Mouse (Mus musculus) embryonic stem cell, embryonic (primary cell): ENCODE results near the gene Pacrg.

Experiments used
- CTCF ChIA-PET, 4 experiments: fragments of 300-600 bp in 2 of 4; fragments of 350-600 bp in 2 of 4; sonication (Branson Sonifier 250); formaldehyde crosslinking; loops; one replicate each; lab custom pipeline; 2022; ENCODE audit warnings: inconsistent platforms in 2 of 4; lab: Charles Lee
- POLR2A ChIA-PET, 4 experiments: fragments of 300-600 bp in 2 of 4; fragments of 350-600 bp in 2 of 4; sonication (Branson Sonifier 250); formaldehyde crosslinking; loops; one replicate each; lab custom pipeline; 2022; ENCODE audit warnings: antibody characterized with exemption in 4 of 4, inconsistent platforms in 1 of 4; lab: Charles Lee

The Pacrg gene

DNA sequence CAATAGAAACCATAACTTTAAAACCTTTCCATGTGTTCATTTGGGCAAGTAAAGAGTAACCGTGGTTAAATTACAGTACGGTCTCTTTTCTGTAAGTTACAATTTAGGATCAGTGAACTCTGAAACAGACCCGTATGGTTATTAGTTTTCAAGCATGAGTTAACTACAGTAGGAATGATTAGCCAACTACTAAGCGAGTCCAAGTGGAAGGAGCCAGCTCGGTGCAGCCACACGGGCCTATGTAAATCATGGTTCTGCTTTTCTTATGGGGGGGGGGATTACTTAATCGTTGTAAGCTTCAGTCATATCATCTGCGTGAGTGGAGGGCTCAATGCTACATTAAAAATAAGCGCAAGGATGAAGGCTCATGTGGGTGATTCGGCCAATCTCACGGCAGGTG lies 204.6 kb downstream of the Pacrg start:
- ChIA-PET CTCF (interaction anchor here in 2 of 4 experiments (0.6 to 1.0 kb wide), 2 partner anchors 33 to 1467 kb away, joined by 3 read pairs; no protein-coding TSS in a partner anchor), POLR2A (interaction anchor here in 1 of 4 experiments (0.6 to 0.7 kb wide), 2 partner anchors 121 to 145 kb away, joined by 3 read pairs; no protein-coding TSS in a partner anchor)

DNA sequence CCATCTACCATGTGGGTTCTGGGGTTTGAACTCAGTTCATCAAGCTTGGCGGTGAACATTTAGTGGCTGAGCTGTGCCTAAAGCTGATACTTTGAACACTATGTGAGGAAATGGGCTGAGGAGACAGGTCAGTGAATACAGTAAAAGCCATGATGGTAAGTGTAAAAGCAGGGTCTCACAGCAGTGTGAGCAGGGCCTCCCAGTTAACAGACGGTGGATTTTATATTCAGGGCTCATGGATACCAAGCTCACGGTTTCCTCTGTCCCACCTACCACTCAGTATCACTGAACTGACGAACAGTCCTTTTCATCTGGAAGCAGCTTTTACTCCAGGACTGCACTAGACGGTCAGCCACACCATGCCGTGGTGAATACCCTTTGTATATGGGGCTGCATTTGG lies 205.1 kb downstream of the Pacrg start:
- ChIA-PET CTCF (interaction anchor here in 2 of 4 experiments (0.6 to 1.0 kb wide), 2 partner anchors 32 to 1467 kb away, joined by 3 read pairs; no protein-coding TSS in a partner anchor), POLR2A (interaction anchor here in 1 of 4 experiments (0.6 kb wide), 1 partner anchor 145 kb away, joined by 3 read pairs; no protein-coding TSS in a partner anchor)

DNA sequence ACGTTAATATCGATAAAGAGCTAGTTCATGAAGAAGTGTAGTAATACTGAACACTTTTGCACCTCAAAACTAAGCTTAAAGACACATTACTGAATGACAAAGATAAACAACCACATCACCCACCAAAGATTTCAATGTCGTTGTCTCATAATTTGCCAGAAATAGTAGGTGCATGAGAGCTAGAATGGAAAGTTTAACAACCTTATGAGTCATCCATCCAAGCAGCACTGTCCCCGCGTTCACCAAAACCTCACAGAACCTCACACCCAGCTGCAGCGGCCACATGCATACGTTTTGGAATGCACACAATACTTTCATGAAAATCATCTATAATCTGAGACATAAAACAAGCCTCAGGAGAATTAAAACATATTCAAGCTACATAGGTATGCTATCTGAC lies 206.3 kb downstream of the Pacrg start:
- ChIA-PET POLR2A (no interaction called here), CTCF (no interaction called here)

DNA sequence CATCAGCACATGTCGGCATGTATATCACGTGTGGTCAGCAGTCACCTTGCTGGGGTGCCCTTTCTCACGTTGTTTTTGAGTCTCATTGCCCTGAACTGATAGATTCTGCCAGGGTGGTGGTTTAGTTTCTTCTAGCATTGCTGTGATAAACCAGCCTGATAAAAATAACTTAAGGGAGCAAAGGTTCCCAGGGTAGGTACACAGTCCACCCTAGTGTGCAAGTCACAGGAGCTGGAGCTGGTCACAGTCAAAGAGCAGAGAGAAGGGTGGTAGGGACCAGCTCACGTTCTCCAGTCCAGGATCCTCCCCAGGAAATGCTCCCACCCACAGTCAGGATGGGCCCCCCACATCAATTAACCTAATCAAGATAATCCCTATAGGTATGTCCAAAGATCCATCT lies 211.9 kb downstream of the Pacrg start:
- CTCF ChIA-PET, result no interaction called here
- POLR2A ChIA-PET, result no interaction called here

DNA sequence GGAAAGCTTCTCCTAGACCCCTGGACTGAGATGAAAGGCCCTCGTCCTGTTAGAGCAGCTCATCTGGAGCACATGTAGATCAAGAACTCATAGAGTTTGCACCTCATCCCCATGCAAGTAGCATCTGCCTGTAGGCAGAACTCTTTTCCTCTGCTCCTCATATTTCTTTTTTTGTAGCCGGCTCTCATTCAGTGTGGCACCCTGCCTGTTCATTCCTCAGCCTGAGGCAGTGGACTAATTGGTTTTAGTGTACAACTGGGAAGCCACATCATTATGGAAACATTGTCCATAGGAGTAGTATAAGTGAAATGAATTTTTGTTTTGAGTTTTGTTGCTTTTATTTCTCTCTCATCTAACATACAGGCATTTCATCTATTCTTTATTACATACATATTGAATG lies 212.6 kb downstream of the Pacrg start:
- CTCF ChIA-PET, result no interaction called here

DNA sequence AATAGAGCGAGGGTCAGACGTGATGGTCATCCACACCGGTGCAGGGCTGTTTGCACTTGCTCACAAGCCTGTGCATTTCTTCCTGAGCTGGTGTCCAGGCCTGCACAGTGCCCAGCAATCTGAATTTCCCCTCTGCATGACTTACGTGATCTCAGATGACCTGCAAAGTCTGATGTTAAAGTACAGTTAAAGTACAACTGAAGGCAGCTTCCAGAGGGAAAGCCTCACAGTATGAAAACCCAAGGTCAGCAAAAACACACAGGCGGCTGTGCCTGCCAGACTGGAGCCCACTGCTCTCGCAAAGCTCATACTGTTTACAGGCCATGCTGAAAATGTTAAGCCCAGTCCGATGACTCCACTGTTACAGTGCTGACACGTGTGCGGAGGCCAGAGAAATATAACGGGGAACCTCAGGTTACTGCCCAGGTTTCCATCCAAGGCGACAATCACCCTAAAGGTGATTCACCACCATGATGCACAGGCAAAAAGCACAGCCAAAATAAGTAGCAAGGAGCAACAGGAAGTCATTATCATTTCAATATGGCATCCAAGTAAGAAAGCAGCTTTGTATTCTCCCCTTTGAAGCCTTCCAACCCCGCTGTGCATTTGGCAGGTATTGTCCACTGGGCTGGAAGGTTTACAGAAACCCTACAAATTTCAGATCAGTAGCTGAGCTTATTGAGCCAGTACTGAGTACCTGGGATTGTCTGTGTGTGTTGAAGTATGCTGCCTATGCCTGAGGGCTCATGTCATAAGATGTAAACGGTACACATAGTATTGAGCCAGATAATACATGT lies 213.6 kb downstream of the Pacrg start:
- POLR2A ChIA-PET, result interaction anchor here in 1 of 4 experiments (0.6 kb wide), 1 partner anchor 371 kb away, joined by 3 read pairs; no protein-coding TSS in a partner anchor
- CTCF ChIA-PET, result no interaction called here

More for the DNA sequence above, 212.6 kb downstream of the Pacrg start:
- POLR2A ChIA-PET, result interaction anchor here in 1 of 4 experiments (0.6 kb wide), 1 partner anchor 1052 kb away, joined by 4 read pairs; no protein-coding TSS in a partner anchor

DNA sequence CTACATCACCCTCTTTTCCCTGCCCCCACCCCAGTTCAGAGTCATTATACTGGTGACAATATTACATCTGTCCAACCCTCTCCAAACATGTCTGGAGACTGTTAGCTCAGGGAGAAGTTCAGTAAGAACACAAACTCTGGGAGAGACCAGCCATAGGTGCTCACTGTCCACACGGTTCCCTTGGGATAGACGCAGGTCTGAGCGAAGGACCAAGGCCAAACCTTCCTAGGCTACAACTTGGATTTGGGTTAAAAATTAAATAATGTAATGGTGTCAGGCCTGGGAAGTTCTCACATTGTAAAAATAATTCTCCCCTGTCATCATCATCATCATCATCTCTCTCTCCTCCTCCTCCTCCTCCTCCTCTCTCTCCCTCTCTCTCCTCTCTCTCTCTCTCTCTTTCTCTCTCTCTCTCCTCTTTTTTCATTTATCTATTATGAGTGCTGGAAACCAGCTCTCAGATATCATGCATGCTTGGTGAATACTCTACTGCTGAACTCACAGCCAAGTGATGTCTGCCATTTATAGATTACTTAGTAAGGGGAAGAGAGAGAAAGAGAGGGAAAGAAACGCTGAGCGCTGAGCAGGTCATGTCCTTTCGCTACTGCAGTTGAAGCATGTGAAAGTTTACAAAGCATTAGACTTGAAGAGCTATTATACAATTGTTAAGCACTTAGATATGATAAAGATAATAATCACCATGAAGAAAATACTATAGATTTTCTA lies 215.2 kb downstream of the Pacrg start:
- POLR2A ChIA-PET, result interaction anchor here in 2 of 4 experiments (0.6 kb wide), 2 partner anchors 11 to 253 kb away, joined by 3 to 4 read pairs; no protein-coding TSS in a partner anchor
- CTCF ChIA-PET, result no interaction called here

DNA sequence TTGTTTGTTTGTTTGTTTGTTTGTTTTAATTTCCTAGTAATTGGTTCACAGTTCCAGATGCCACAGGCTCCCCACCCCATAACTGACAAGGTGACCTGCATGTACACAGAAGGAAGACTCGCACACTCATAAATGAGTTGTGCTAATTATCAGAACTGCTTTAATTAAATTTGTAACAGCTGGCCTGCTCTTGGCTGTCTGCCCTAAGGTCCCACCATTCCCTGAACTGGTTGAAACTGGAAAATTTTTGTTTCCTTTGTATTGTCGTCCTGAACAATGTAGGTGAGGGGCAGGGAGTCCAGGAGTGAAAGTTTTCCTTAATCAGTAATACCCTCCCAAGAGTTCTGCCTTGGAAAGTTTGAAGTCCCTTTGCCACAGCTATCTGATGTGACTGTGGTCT lies 219.5 kb downstream of the Pacrg start:
- CTCF ChIA-PET, result no interaction called here
- POLR2A ChIA-PET, result interaction anchor here in 1 of 4 experiments (0.7 kb wide), 1 partner anchor 987 kb away, joined by 9 read pairs; no protein-coding TSS in a partner anchor

DNA sequence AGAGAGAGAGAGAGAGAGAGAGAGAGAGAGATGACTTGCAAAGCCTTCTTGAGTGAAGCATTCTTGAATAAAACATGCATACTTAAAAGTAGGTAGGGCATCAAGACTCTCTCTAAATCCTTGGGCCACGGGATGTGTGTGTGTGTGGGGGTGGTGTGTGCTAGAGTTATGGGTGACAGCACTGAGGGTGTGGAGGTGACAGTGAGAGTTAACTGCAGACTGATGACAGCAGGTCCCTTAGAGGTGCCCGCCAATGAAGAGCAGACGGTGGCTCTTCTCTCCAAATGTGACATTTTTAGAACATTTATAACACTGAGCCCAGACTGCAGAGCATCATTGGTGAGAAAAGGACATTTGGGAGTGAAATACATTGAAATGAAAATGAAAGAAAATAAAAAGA lies 220.2 kb downstream of the Pacrg start:
- POLR2A ChIA-PET, result no interaction called here
- CTCF ChIA-PET, result no interaction called here

DNA sequence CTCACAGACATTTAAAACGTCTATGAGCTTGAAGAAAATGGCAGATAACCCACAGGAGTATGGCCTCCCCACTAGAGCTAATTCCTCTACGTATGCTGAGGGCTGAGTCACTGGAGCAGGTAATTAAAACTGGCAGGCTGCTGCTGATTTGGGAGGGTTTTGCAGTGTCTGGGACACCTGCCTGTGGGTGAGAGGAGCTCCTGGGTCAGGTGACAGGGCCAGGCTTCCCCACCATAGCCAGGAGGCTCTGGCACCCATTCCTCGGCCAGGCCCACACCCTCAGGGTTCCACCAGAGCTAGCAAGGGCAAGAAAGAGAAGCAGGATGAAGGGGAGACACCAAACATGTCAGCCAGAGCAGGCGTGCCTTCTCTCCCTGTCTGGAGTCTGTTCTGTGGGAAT lies 222.5 kb downstream of the Pacrg start:
- POLR2A ChIA-PET, result no interaction called here
- CTCF ChIA-PET, result no interaction called here

DNA sequence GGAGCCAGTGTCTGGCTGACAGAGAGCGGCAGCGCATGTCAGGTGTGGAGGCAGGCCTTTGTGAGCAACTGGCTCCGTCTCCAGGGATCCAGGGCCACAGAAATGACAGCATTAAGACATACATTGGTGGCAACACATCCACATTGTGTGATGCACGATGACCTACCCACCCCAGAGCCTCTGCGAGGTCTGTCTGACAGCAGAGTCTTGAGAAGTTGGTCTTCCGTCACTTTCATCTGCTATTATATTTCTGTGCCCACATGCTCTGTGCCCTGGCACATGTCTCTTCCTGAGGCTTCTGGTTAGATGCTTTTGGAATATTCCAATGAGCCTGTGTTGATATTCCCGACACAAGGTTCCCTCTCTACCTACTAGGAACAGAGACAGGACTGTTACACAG lies 224.5 kb downstream of the Pacrg start:
- CTCF ChIA-PET, result interaction anchor here in 1 of 4 experiments (0.6 kb wide), 1 partner anchor 1355 kb away, joined by 3 read pairs; no protein-coding TSS in a partner anchor

DNA sequence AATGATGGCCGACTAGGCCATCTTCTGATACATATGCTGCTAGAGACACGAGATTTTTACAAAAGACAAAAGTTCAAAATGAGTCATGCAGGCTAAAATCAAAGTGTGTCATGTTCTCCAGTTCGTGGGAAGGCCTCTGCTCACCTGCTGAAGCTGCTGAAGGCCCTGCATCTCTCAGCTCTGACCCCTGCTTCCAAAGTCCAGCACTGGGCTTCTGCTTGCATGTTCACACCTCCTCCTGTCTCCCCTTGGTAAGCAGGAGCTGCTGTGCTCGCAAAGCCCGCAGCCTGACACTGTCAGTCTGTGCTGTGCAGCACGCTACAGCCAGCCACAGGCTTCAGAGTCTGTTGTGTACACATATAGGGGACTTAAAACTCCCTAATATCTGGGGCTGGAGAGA lies 225.4 kb downstream of the Pacrg start:
- ChIA-PET CTCF (interaction anchor here in 1 of 4 experiments (0.5 kb wide), 1 partner anchor 114 kb away, joined by 3 read pairs; no protein-coding TSS in a partner anchor), POLR2A (interaction anchor here in 1 of 4 experiments (0.6 kb wide), 1 partner anchor 182 kb away, joined by 5 read pairs; no protein-coding TSS in a partner anchor)

More for the DNA sequence above, 224.5 kb downstream of the Pacrg start:
- POLR2A ChIA-PET, result interaction anchor here in 1 of 4 experiments (0.7 kb wide), 1 partner anchor 57 kb away, joined by 3 read pairs; no protein-coding TSS in a partner anchor

DNA sequence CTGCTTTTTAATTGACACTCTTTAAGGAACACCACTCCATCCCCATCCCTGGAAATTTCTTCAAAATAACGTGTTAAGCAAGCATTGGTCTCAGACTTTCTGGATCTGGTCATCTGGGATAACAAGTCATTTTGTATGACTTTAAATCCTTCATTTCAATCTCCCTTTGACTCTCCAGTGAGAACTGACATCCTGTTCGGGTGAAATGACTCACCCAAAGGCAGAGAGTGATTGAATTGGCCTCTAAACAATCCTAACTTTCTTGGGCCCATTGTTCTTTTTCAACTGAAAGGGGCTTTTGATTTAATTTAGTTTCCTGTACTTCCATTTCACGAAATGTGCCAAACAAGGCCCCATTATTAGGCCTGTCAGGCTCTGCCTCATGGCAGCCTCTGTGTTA lies 228.5 kb downstream of the Pacrg start:
- POLR2A ChIA-PET, result no interaction called here

DNA sequence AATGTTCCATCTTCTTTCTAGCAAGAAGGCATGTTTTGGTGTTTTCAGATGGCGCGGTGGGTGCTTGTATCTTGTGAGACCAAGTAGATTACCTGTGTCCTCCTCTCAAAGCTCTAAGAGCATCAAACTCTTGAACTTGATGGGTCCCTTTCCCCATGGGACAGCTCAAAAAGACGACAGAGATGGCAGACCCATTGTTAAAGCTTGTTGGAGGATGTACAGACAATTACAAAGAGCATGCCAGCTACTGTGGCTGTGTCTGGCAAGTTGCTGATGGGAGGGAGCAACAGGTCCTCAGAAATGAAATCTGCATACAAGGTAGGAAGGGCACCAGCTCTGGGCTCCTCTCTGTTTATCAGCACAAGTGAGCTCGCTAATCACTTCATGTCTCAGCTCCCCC lies 232.0 kb downstream of the Pacrg start:
- CTCF ChIA-PET, result no interaction called here

More for the DNA sequence above, 228.5 kb downstream of the Pacrg start:
- CTCF ChIA-PET, result no interaction called here

DNA sequence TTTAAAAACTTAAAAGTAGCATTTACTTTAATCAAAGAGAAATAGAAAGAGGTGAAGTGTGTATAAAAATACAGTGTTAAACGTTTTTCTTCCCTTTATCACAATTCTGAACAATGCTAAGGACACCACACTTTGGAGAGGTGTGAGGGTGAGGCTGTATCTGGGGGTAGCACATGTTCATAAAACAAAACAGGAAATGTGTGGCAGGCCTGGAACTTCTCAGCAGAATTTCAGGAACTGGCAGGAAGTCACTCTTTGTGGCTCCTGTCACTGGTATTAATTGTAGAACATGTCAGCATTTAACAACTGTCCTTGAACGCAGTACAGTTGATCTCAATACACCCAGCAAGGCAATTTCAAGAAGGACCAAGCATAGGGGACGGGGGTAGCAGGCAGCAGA lies 234.0 kb downstream of the Pacrg start:
- POLR2A ChIA-PET, result no interaction called here
- CTCF ChIA-PET, result no interaction called here

More for the DNA sequence above, 232.0 kb downstream of the Pacrg start:
- POLR2A ChIA-PET, result interaction anchor here in 1 of 4 experiments (0.6 kb wide), 1 partner anchor 107 kb away, joined by 4 read pairs; no protein-coding TSS in a partner anchor

DNA sequence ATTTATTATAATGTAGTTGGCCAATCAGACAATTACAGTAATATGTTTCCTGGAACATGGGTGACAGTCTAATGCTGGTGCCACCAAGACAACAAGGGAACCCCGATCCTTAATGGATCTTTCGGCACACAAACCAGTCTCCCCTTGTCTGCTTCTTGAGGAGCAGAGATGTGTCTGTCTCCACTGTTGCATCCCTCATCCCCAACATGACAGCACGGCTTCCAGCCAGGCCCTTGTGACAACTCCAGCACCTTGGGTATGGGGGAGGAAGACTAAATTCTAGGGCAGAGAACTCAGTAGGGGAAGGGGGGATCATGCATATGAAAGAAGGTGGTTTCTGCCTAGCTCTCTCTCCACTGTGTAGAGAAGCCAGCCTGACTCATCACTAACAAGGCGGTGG lies 242.4 kb downstream of the Pacrg start:
- ChIA-PET CTCF (no interaction called here), POLR2A (no interaction called here)

DNA sequence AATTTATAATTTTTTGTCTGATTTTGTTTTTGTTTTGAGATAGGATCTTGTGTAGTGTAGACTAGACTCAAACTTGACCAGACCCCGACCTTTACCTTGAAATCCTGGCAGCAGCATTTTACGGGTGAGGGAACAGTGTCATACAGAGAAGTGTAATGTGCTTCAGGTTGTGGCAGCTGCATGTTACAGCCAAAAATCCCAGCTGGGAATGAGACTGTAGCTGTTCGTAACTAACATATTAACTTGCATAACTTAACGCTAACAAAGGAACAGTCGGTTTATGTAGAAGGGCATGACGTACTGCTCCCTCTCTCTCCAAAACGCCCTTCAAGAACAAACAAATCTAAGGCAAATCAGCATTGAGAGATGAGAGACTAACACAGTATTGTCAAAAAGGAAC lies 250.5 kb downstream of the Pacrg start:
- ChIA-PET CTCF (interaction anchor here in 2 of 4 experiments (0.6 to 0.9 kb wide), 2 partner anchors 89 to 1255 kb away, joined by 3 to 7 read pairs; no protein-coding TSS in a partner anchor), POLR2A (no interaction called here)

DNA sequence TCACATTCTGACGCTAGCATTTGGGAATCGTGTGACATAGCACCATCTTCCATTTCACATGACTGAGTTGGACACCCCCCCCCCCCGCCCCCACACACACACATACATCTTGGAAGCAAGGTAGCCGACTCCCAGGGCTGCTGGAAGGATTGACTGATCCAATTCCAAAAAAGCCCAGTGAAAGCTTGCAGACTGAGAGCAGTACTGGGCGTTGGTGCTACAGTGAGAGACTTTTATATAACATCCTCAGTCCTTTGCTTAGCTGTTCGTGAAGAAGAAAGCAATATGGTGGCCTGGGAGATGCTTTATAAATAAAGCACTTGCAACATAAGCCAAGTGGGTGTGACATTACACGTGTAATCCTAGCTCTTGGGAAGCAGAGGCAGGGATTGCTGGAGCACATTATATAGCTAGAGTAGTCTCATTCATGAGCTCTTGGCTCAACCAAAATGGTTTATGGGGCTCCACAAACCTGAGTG lies 251.2 kb downstream of the Pacrg start:
- POLR2A ChIA-PET, result no interaction called here
- CTCF ChIA-PET, result interaction anchor here in 2 of 4 experiments (0.6 to 0.9 kb wide), 2 partner anchors 88 to 1255 kb away, joined by 3 to 7 read pairs; no protein-coding TSS in a partner anchor

DNA sequence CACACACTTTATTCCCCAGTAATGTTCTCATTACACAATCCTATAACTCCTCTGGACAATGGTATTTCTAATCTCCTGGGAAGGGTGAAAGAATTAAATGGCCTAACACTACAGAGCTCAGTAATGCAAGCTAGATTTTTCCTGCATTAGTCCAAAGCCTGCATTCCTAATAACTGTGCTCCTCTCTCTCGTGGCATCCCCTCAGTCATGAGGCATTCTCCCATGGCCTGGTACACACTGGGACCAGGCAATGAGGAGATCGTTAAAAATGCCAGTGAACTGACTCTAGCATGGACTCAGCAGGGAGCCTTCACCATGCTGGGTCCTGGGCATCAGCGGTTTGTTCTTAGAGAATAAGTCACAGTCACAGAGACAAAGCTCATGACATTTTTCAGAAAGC lies 256.8 kb downstream of the Pacrg start:
- ChIA-PET POLR2A (no interaction called here), CTCF (no interaction called here)
